Mouse (Mus musculus) liver (tissue): Measurements from ENCODE around the gene Laptm4a.

Source experiments
- DNase-seq: peaks from one replicate; pipeline ENCODE4 v3.0.0-alpha.2; 2020; ENCODE audit warnings: mixed read lengths

Laptm4a gene

DNA sequence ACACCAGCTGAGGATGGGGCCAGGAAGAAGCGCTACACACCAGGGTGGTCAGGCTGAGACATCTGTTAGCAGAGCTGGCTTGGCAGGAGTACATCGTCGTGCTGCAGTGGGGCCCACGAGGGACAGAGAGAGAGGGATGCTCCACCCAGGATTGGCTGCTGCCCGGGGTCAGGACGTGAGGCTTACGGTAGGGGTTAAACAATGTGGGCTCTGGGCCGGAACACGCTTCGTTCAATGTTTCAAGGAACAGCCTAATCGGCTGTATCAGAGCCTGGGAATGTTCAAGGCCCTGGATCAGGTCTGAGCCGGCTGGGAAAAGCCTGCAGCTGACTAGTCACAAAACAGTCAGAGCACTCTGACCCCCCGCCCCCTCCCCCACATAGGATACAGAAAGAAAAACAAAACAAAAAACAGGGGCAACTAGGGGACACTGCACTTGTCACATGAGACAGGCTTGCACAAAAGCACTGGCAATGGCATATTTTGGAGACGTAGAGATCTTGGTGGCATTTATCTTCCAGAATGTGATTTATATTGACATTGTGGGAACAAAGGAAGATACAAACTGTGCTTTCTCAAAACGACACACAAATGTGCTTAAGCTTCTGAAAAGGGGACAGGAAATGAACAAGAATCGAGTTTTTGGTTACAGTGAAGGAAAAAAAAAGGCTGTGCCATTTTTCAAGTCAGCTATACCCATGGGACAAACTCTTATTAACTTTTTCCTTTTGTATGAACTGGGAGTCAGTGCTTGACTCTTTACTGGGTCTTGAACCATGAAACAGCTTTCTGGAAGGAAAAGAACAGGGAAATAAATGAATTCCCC is 8.4 kb upstream of the Laptm4a start:
- DNase-seq = peak; percentile 35

DNA sequence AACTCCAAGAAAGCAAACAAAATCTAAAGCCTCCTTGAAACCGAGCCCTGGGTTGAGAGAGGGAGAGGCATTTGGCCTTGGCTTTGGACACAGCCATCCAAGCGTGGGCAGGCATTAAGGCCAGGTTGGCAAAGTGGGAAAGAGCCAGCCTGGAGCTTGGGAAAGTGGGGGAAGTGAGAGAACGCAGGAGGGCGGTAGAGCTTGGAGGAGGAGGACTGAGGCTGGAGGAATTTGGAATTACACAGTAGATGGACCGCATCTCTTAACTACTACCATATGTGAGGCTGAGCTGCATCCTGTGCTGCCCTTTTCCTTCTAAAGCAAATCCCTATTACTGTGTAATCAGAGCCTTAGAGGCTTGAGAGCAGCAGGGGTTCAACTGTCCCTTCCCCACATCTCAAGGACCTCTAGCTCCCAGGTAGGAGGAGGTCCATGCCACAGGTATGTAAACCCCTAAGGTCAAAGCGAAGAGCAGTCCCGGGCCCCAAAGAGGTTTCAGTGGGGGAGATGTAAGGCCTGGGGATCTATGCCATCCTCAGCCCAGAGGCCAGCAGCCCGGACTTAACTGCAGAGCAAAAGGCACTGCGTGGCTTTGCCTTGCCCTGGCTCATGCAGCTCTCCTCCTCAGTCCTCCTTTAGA is 7.6 kb upstream of the Laptm4a start:
- DNase-seq = no peak

DNA sequence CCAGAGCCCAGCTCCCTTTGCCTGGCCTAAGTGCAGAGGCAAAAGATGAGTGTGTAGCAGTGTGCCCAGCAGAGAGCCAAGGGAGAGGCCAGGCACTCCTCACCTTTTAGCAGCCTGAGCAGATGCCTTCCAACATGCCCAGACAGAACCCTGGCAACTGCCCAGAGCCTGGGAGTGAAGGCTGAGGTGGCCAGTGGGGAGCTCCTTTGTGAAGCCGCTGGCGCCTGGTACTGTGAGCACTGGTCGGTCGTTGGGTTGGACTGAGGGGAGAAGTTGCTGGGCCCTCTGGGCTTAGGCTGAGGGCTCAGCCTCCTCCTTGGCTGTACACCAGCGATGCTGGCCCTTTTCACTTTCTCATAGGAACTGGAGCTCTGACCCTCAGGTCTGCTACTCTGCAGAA is 5.1 kb upstream of the Laptm4a start:
- DNase-seq = no peak

DNA sequence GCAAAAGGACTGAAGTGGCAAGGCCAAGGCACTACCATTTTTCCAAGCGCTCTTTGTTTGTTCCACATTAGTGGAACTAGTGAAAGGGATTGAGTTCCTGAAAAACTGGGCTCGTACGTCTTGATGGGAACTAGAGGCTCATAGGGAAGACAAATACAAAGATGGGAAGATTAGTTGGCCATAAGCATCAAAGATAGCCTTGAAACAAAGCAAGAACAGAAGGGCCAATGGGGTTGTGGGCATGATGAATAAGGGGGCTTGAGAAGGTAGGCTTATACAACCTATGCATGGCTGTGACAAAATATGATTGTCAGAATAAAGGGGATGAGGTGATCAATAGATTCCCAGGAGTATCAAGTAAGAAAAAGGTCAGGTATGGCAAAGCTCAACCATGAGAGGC is 2.2 kb upstream of the Laptm4a start:
- DNase-seq = no peak

DNA sequence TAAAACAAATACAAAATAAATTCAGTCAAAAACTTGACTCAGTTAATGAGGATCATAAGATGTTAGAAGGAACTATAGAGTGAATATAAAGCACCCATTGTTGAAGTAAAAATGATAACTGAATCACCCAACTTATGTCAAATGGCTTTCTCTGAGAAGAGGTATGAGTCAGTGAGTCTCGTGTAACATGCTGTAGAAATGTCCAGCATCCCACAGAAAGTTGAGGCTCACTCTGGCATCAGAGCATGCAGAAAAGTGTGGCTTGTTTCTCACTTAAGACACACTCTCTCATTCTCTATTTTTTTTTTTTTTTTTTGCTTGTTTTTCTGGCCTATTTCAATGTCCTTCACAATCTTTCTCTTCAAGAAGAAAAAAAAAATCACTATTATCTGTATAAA is 469 bp upstream of the Laptm4a start:
- no peak for DNase-seq

DNA sequence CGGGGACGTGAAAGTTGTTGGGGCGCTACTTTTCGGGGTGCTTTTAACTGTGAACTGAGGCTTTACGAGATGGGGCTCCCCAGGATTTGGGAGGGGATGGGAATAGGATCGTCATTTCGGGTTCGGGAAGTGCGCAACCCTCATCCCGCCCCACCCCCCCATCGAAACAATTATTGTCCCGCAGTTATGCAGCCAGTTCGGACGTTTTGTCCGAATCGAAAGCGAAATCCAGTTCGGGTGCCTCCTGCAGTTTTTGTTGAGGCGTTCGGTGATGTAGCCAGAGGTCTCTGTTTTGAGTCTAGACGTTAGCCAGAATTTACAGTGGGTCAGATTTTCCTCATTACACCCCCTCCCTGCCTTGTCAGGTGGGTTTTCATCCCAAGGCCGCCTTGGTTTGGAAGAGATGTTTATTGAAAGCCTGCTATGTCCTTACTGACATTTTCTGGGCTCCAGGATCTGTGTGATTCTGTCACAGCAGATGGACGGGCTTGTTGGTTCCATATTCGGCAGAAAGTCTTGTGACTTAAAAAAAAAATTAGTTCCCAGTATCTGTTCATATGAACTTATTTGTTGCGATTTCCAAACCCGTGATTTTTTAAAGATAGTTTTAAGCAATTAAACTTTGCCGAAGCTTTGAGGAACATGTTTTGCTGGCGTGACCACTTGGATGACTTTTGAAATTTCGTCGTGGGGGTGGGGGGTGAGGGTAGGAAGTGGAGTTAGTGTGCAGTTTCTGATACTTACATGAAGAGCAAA is 1.1 kb downstream of the Laptm4a start:
- DNase-seq = no peak

DNA sequence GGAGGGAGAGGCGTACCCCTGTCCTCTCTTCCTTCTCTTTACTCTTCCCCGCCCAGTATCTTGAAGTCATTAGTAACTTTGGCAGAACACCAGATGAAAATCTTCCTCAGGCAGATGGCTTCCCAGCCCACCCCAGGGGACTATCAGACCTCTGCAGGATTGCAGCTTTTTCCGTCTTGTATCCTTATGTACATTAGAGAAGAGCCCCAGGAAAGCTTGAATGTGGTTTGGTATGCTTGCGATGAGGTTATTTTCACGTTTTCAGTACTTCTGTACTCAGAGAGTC is 1.6 kb downstream of the Laptm4a start:
- DNase-seq = peak; percentile 61

DNA sequence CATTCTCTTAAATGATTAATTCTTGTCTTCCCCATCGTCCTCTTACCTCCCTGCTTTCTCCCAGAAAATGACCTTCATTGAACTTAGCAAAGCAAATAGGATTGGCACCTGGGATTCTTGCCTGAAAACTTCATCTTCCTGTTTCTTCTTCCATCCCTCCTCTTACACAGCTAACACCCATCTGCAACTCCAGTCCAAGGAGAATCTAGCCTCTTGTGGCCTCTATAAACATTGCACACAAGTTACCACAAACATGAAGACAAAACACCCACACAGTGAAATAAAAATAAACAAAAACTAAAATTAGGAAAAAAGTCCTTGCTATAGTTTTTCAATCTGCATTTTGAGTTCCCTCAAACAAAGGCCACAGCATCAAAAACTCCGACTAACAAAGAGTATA is 2.1 kb downstream of the Laptm4a start:
- DNase-seq = no peak

DNA sequence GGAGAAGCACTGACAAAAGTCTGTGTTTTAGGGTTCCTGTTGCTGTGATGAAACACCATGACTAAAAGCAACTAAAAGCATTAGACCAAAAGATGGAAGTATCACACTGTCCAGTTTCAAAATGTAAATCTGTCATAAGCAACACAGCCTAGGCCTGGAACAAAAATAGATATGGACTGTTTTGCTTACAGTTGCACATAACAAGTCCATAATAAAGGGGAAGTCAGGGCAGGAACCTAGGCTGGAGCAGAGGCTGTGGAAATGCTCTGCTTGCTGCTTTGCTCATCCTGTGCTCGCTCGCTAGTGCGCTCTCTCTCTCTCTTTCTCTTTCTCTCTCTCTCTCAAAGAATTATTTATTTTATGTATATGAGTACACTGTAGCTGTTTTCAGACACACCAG is 6.2 kb downstream of the Laptm4a start:
- DNase-seq = no peak

DNA sequence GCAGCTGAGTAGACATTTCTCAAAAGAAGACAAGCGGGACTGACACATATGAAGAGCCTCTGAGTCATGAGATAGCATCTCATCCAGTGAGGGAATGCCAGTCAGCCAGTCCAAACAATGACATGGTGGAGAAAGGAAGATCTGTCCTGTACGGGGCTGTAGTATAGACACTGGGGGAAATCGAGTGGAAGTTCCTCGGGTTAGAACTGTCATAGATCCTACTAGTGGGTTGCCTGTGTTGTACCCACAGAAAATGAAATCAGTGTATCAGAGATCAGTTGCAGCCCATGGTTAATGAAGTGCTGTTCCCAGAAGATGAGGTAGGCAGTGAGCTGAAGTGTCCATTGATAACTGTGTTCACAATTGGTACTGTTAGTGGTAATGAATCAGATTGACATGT is 7.3 kb downstream of the Laptm4a start:
- DNase-seq = no peak

DNA sequence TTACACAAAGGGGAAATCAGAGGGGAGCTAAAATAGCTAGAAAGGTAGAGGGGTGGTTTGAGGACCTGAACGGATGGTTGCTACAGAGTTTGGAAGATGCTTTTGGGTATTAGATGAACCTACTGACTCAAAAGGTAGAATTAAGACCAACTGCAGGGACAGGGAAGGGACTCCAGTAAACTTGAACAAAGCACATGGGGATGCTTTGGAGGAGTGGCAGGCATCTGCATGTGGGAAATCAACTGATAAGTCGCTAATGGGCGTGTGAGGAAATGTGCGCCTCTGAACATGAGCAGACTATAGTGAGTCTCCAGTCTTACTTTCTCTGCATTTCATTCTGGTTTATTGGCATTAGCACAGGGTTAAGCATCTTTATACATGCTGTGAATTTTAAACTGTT is 9.6 kb downstream of the Laptm4a start:
- DNase-seq = peak; percentile 24

DNA sequence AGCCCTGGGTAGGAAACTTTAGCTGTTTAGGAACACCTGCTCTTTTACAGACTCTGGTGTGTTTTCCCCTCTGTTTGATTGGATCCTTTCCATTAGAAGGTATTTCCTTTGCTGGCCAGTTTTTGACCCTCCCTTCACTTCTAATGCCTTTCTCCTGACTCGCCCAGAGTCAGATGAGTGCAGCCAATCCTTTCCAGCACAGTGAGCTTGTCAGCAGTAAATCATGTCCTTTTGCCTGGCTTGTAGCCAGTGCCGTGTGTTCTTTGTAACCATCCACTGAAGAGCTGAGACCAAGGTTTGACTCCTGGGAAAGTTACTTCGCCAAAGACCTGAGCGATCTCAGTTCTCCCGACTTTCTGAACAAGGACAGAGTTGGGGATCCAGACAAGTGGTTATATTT is 13.9 kb downstream of the Laptm4a start:
- DNase-seq = no peak

DNA sequence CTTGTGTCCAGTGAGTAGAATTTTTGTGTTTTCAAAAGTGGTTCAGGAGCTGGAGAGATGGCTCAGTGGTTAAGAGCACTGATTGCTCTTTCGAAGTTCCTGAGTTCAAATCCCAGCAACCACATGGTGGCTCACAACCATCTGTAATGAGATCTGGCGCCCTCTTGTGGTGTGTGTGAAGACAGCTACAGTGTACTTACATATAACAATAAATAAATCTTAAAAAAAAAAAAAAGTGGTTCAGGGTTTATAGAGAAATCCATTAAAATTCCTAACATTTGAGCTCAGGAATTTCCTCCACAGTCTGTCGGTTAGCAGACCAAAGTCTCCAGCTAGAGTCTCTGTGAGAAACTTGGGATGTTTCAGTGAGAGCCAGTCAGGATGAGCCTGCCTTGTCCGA is 14.7 kb downstream of the Laptm4a start:
- DNase-seq = peak; percentile 22

DNA sequence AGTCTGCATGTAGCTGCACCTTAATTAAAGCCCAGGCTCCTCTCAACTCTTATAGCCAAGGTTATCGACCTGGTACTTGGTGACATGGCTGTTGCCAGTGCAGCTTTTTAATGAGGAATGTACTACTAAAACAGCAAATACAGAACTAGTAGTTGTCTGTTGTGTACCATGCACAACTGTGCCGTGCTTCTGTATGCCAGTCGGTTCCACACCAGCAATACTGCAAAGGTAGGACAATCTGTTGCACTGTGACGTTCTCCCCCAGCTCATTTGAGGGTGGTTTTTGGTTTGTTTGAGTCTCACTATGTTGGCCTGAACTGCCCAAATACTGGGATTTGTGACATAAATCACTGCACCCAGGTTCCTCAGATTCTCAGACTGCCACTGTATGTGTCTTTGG is 18.0 kb downstream of the Laptm4a start:
- DNase-seq = no peak

DNA sequence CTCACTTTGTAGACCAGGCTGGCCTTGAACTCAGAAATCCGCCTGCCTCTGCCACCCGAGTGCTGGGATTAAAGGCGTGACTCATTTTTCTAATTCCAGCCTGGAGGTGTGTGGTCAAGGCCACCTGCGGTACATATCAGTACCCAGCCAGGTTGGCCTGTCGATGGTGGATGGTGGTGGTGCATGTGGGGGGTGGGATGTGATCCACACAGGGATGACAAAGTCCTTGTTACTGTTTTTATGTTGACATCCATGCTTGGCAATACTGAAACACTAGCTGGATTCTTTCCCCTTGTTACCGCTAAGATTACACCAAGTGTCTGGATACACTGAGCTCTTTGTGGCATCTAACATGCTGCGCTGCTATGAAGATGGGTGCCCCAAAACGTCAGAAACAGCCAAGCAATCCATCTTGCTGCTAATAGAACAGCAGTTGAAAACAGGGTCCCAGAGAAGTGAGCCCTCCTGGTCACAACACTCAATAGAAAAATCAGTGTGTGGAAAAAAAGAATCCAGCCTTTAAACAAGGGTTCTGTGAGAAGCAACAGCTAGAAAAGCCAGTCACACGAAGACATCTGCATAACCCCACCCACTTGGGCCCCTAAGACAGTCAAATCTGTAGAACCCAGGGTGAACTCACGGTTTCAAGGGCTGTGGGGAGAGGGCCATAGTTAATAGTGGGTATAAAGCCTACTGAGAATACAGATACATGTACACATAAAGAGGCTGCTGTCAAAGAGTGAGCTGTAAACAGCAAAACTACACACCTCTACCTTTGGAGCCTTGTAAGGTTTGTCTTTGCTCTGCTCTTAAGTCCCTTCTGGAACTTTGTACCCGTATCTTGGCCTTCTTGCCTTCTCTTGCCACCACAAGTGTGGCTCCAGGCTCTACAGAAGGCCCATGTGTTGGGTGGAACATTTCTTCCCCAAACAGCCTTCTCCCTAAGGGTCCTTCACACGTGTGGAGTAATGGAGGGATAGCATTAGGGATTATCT is 18.8 kb downstream of the Laptm4a start:
- DNase-seq = no peak

DNA sequence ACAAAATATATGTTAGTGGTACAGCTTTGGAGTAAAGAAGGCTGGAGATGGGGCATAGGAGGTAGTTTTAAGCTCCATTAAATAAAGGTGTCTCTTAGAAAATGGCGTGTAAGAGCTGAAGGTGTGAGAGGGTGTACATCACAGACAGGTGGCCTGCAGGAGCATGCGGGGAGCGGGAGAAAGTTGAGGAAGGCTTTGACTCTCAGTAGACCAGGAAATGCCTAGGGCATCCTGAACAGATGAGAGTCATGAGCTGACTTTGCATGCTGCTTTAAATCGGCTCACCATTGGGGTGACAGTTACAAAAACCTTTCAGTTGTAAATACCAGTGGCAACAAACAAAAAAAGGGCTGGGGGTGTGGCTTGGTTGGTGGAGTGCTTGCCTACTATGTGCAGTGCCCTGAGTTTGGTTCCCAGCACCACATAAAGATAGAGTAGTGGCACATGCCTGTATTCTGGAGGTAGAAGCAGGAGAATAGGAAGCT is 19.7 kb downstream of the Laptm4a start:
- DNase-seq = no peak

DNA sequence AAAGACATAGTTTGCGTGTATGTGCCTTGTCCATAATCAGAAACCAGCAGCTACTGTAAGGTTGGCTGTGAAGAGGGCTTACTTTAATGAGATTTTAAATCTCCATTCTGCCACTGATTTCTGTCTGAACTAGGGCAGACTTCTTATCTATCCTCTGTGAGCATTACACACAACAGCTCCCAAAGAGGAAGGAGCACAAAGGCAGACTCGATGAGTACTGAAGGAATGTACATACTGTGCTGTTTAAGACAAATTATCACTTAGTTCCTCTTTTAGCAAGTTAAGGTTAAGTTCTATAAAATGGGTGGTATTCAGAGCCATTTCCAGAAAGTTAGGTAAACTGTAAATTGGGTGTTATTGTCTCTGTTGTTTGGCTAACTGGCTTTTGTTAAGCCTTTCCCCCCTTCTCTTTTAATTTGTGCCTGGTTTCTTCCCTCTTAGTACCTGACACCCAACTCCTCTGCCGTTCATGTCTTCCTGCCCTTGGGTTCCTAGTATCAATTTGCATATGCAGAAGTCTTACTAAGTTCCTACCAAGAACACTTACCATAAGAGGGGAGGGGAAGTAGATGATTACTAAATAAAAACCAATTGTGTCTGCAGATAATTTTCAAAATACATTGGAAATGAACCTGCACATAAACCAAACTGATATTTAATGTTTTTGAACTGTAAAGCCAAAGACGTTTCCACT is 20.4 kb downstream of the Laptm4a start:
- no peak for DNase-seq

DNA sequence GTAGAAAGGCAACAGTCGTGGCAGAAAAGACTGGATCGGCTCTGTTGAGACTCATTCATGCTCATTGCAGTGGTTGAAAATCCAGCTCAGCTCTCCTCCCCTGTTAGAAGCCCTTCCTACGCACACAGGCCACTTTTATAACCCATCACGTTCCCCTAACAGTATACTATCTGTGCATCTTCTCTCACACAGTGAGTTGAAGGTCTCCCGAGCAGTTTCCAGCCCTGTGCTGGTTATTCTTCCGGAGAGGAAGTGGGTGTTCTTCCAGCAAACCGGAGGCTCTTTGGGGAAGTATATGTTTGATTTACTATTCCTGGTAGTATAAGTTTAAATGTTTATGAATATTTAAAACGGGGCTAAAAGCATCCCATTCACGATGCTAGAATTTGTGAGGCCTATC is 25.7 kb downstream of the Laptm4a start:
- DNase-seq = no peak

DNA sequence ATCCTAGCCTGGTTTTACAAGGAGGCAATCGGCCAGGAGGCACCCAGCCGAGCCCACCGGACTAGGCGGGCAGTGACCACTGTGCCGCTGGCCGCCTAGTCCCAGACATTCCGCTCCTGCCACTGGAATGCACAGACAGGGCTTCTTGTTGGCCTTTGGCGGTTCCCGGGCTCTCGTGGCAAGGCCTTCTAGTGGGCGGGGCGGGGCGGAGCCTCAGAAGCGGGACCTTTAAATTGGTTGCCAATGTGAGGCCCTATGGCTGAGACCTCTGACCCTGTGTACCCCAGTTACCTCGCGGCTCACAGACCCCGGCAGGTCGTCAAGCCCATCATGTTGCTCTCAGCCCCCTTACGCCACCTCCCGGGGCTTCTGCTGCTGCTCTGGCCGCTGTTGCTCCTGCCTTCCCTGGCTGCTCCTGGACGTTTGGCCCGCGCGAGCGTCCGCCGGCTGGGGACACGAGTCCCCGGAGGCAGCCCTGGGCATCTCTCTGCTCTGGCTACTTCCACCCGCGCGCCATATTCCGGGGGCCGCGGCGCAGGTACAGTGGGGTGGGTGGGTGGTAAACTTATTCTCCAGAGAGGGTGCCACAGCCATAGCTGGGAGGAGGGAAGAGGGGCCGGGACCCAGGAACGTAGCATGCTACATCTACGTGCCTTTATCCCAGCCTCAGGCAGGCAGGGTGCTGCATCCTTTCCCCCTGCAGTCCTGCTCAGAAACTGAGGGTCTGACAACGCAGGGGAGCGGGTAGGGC is 26.4 kb downstream of the Laptm4a start, which contains the start of gene Matn3:
Gene Matn3, plus strand, starts transcription at position 216 of the 751 bp plus-strand sequence.
- peak; percentile 70 for DNase-seq

DNA sequence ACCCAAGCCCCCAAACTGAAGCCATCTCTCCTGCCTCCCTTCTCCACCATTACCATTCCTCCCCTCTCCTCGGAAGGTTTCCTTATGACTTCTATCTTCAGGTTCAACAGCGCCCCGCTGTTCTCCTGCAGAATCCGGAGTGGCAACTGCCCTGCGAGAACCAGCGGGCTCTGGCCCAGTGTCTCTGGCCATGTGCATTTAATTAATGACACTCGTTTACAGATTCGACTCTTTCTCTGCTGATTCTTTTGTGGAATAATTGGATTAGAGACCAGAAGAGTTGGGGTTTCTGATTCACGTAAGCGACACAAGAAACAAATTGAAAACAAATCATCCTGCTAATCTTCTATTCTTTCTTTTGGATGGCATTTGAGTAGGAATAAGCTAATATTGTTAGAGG is 31.7 kb downstream of the Laptm4a start:
- DNase-seq = no peak

DNA sequence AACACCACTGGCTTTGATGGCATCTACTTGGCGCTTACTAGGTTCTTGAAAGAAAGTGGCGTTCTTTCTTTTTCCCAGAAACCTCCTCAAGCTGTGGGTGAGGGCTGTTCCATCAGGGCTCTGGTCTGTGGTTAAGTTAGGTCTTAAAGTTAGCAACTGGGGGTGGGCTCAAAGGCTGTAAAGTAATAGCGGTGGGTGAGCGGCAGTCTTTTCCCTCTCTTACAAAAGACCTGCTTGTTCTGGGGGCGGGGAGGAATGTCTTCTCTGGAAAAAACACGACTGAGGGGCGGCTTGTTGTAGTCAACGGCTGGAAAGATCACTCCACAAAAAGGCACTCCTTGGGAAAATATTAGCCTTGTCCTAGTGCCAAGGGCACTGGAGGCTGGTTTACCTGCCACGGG is 32.7 kb downstream of the Laptm4a start:
- DNase-seq = no peak
